Mouse (Mus musculus) E14TG2a.4 (cell line): ENCODE data around the gene Ppp2r5c.

ENCODE experiments used
- CTCF ChIP-seq: conservative IDR thresholded peaks from 2 replicates; pipeline ENCODE4 v1.5.1; 2014; ENCODE audit warnings: low read length
- NANOG ChIP-seq: IDR thresholded peaks from 2 replicates; pipeline ENCODE4 v1.6.1; 2014; ENCODE audit warnings: borderline replicate concordance, low read length, mixed read lengths

DNA sequence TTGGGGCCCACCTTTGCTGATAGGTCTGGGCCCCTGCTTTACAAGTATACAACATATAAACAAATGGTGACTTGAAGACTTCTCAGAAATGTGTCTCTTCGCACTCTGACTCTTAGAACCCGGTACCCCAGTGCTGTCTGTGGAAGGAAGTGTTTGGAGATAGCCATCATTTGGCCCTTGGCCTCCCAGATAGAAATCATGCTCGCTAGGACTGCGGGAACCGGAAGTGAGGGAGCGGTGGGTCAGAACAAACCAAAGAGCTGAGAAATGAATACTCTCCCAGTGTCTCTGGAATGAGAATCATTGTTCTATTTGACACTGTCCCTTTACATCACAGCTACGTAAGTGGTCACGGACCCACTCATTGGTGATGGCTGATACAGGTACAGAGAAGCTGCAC, 93.4 kb downstream of the Ppp2r5c start:
- TF ChIP-seq CTCF (no peak), NANOG (no peak)
